Mouse (Mus musculus) heart, adult 9 months (tissue): ENCODE measurements around the gene Phc2.

Experiments used
- DNase-seq, 2 experiments: peaks; one replicate each; pipeline ENCODE4 v3.0.0; 2022; ENCODE audit warnings: low spot score in 2 of 2

Phc2 gene

GRCm38 (mm10) chr4:128645896-128646295 is 8.6 kb upstream of the Phc2 start:
- no peak for DNase-seq

- DNase-seq, result no peak
These were observed 7.7 kb upstream of the Phc2 start for GRCm38 (mm10) chr4:128646762-128647161.

- no peak for DNase-seq
These were observed 5.8 kb upstream of the Phc2 start for GRCm38 (mm10) chr4:128648567-128649255.

- no peak for DNase-seq
These were observed 3.0 kb upstream of the Phc2 start for GRCm38 (mm10) chr4:128651530-128651929.

GRCm38 (mm10) chr4:128652584-128653298 is 1.8 kb upstream of the Phc2 start:
- DNase-seq, result no peak

- no peak for DNase-seq
These were observed 944 bp downstream of the Phc2 start for GRCm38 (mm10) chr4:128655446-128655845.

GRCm38 (mm10) chr4:128660196-128660595 is 5.7 kb downstream of the Phc2 start:
- DNase-seq, result no peak

GRCm38 (mm10) chr4:128661063-128661462 is 6.6 kb downstream of the Phc2 start:
- no peak for DNase-seq

- no peak for DNase-seq
These were observed 9.5 kb downstream of the Phc2 start for GRCm38 (mm10) chr4:128664002-128664401.

GRCm38 (mm10) chr4:128666362-128666761 is 11.9 kb downstream of the Phc2 start:
- peak; percentile 26 to 52 for DNase-seq

- peak in 1 of 2 experiments; percentile 22 for DNase-seq
These were observed 12.7 kb downstream of the Phc2 start for GRCm38 (mm10) chr4:128667195-128667594.

GRCm38 (mm10) chr4:128669229-128669628 is 14.7 kb downstream of the Phc2 start:
- DNase-seq, result no peak

GRCm38 (mm10) chr4:128670566-128671191 is 16.2 kb downstream of the Phc2 start:
- DNase-seq, result peak in 1 of 2 experiments; percentile 23

GRCm38 (mm10) chr4:128672494-128672893 is 18.0 kb downstream of the Phc2 start:
- DNase-seq, result no peak

- DNase-seq, result no peak
These were observed 24.2 kb downstream of the Phc2 start for GRCm38 (mm10) chr4:128678564-128679217.

- DNase-seq, result no peak
These were observed 26.6 kb downstream of the Phc2 start for GRCm38 (mm10) chr4:128681126-128681525.

- DNase-seq, result no peak
These were observed 27.8 kb downstream of the Phc2 start for GRCm38 (mm10) chr4:128682281-128682680.

GRCm38 (mm10) chr4:128683706-128684105 is 29.2 kb downstream of the Phc2 start:
- no peak for DNase-seq

- no peak for DNase-seq
These were observed 29.6 kb downstream of the Phc2 start for GRCm38 (mm10) chr4:128684108-128684507.

- no peak for DNase-seq
These were observed 34.0 kb downstream of the Phc2 start for GRCm38 (mm10) chr4:128688513-128688913.

- no peak for DNase-seq
These were observed 34.5 kb downstream of the Phc2 start for GRCm38 (mm10) chr4:128688976-128689375.

GRCm38 (mm10) chr4:128689739-128690304 is 35.3 kb downstream of the Phc2 start:
- no peak for DNase-seq
